Mouse (Mus musculus): ENCODE results near the gene Tollip.

Tollip gene

DNA sequence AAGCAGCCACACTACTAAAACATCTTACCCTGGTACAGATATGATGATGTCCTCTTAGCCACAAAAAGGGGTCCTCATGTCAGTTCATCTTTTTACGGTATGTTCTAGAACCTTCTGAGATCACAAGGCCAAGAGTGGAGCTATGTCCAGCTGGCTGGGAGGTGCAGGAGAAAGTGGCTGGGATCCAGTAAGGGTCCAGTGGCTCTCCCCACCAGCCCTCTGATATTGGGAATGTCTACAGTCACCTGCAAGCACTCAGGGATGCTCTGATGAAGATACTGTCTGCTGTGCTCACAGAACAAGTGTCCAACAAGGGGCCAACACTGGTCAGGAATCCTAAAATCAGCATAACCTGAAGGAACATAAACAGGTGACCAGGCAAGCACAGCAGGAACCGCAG, at the start of gene Tollip:
TSS of gene Tollip (minus strand) at position 101 of the 400 bp plus-strand sequence.
- DNase-seq (ENCODE audit: low read depth, low spot score) = no peak

DNA sequence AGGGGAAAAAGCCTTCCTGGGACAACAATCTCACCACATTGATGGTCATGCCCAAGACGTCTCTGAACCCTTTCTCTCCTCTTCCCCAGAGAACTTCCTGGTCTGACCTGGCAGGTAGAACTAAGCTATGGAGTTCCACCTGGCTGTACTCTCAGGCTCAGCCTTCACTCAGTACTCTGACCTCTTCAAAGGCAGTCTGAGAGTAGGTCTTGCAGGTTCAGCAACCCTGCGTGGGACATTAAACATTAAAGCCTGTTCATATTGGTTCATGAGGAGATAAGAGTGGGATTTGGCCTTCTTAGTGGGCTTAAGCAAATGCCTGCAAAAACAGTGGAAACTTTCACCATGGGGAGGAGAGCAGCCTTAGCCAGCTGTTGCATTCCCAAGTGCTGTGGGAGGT, 48.0 kb upstream of the Tollip start:
- DNase-seq (ENCODE audit: low read depth, low spot score) = no peak

- no peak for DNase-seq (ENCODE audit: low read depth, low spot score)
Measured at GRCm38 (mm10) chr7:141962521-141962920, 44.2 kb upstream of the Tollip start.

DNA sequence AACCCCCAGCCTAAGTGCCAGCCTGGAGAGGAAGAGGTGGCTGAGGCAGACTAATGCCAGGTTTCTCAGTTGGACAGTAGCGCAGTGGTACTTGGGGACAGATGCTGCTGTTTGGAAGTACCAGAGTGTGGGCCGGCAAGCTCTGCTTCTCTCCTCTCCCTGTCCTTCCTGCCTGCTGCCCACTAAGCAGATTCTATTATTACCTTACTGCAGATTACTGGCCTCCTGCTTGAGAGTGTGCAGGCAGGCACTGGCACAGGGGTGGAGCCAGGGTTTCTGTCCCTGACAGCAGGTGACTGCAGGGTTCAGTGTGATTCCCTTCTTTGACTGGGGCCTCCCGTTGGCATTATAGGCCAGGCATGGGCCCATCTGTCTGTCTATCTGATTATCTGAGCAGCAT, 43.2 kb upstream of the Tollip start:
- no peak for DNase-seq (ENCODE audit: low read depth, low spot score)

DNA sequence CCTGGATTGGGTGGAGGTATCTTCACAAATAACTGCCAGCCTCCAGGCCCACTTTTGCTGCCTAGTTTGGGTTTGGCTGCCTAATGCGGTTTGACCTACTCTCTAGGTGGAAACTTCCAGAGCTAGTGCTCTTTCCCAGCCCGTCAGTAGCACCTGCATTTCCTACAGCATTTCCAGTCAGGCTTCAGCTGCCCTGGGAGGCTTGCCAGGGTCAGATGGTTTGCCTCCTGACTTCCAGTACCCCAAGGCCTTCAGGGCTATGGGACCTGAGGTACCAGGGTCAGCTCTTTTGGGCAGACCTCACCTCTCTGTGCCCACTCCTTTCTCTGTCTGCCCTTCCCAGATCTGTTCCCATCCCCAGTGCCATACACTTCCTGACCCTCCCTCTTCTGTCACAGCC, 42.6 kb upstream of the Tollip start:
- no peak for DNase-seq (ENCODE audit: low read depth, low spot score)

DNA sequence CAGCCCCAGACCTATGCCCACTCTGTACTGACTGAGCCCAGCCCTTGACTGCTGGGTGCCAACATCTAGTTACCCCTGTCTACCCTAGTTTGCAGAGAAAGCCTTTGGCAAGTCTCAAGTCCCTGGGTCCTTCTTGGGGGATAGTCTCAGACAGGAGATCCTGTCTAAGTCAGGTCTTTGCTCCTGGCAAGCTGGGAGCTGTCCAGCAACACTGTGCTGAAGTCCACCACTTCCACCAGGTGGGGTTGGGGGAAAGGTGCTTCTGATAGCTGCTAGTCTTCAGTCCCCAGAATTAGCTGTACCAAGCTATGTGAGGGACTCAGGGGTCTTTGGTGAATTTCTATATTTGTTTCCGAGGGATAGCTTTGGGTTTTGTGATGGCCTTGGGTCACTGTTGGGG, 40.8 kb upstream of the Tollip start:
- DNase-seq (ENCODE audit: low read depth, low spot score) = no peak

- no peak for DNase-seq (ENCODE audit: low read depth, low spot score)
Measured at GRCm38 (mm10) chr7:141958211-141958610, 39.9 kb upstream of the Tollip start.

GRCm38 (mm10) chr7:141957524-141958051, 39.3 kb upstream of the Tollip start:
- no peak for DNase-seq (ENCODE audit: low read depth, low spot score)

DNA sequence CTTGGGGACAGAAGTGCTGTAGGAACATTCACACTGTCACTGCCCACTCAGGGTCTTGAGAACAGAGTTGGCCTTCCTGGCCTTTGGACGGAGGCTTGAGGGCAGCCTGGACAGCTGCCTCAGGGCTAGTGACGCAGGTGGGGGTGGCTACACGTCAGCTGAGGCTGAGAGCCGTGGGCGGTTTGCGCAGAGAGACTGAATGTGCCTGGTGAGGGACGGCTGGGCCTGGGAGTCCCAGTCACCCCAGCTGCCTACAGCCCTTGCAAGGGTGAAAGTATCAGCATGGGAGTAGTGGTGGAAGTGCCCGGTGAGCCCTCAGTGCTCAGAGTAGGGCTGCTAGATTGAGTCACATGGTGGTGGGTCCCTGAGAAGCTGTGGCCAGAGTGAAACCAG, 37.9 kb upstream of the Tollip start:
- no peak for DNase-seq (ENCODE audit: low read depth, low spot score)

- no peak for DNase-seq (ENCODE audit: low read depth, low spot score)
Measured at GRCm38 (mm10) chr7:141955565-141956173, 37.4 kb upstream of the Tollip start.

DNA sequence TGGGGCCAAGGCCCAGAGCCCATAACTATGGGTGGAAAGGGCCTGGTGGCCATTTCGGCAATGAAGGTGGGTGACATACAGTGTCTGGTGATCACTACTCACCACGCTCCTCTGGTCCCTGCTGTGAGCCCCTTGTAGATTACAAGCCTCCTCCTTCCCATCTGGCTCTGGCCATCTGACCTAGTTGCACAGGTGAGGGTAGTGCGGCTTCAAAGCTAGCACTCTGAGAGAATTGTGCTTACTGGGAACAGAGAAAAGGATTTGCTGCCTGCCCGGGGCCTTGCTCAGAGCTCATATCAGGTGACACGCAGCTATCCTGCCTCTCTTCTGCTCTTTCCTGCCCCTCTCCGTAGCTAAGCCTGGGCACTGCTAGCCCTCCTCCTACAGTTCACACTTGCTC, 35.3 kb upstream of the Tollip start:
- no peak for DNase-seq (ENCODE audit: low read depth, low spot score)

DNA sequence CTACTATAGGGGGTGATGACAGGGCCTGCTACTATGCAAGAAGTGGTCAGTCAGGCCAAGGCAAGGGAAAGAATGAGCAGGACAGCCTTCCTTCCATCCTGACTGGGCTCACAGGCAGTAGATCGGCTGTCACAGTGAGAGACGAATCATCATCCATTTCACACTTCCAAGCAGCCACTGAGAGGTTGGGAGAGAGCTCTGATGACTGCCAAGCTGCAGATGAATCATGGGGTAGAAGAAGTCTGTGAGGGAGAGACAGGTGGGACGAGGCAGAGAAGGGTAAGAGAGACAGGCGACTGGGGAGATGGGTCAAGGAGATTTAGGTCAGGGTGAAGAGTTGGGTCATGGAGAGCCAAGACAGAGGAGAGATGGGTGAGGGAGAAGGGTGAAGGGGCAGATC, 34.6 kb upstream of the Tollip start:
- DNase-seq (ENCODE audit: low read depth, low spot score) = no peak

- no peak for DNase-seq (ENCODE audit: low read depth, low spot score)
Measured at GRCm38 (mm10) chr7:141951821-141952220, 33.5 kb upstream of the Tollip start.

DNA sequence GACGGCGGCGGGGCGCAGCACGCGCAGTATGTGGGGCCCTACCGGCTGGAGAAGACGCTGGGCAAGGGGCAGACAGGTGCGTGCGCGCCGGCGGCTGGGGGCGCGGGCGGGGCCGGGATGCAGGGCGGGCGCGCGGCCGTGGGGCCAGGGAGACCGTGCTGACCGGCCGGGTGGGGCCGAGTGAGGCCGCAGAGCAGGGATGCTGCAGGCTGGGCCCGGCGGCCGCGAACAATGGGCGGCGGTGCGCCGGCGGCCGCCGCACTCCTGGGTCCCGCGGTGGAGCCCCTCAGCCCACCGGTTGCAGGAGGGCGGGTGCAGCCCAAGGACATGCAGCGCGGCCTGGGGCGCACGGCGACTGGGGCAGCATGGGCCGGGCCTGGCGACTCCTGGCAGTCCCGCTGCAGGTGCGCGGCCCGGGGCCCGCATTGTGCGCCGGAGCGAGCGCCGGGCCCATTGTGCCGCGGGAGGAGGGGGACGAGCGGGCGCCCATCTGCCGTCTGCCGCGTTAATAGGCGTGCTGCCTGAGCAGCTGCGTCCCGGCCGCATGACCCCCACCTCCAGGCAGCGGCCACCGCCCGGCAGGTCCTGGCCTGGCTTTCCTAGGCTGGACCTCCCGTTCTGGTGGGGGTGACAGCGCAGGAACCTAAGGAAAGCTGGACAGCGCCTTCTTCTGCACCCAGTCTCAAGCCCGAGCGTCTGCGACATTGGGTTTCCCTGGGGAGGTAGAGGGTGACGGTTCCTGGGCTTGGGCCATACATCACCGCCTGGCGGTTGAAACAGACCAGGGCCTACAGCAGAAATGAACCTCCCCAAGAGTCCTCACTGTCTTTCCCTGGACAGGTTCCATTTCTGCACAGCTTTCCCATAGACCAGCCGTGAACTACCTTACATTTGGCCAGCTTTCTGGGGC, 32.1 kb upstream of the Tollip start:
- no peak for DNase-seq (ENCODE audit: low read depth, low spot score)

- no peak for DNase-seq (ENCODE audit: low read depth, low spot score)
Measured at GRCm38 (mm10) chr7:141949799-141950103, 31.4 kb upstream of the Tollip start.

DNA sequence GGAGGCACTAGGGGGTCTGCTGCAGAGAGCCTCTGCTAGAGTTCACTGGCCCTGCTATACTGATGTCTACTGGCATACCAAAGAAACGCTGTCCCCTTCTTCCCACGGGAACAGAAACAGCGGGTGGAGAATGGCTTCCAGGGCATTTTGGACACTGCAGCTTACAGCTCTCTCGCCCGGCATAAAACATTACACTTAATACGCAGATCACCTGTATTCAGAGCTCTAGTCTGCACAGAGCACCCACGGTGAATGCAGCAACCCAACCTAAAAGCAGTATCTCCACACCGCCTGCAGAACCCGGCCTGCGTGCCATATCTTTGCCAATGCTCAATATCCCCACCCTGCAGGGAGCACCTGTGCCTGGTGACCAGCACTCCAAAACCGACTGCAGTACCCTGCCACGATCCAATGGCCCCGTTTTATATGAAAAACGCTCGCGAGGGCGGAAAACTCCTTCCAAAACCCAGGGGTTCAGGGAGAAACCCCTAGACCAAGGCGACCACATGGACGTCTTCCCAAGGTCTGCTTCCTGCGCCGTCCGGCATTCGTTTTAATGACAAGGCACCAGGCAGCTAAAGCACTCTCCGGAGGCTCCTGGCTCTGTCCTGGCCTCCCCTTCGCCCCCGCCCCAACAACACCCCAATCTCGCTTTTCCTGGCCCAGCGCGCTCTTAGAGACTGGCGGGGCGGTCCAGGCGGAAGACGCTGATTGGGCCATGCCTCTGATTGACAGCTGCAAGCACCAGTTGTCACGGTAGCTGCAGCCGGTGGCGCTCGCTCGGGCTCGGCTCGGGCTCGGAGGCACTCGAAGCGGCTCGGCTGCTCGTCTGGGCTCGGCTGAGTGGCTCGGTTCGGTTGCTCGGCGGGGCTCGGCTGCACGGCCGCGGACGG, 30.8 kb upstream of the Tollip start, which contains the start of gene Brsk2:
TSS of gene Brsk2 (plus strand) at position 846 of the 893 bp plus-strand sequence.
- peak; percentile 76 for DNase-seq (ENCODE audit: low read depth, low spot score)

DNA sequence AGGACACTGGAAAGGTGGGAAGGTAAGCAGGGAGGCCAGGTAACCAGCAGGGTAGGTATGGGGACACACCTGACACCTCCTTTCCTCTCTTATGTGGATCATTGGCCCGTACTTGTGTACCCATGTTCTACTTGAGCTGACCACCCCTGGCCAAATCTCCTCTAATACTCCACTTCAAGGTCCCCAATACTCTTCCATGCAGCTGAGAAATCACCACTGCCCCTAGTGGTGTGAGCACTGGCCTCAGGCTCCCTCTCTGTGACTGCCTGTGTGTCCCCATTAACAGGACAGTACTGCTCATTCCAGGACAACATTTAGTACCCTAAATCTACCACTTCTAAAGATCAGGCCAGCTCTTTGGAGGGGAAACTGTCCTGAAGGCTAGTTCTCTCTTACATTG, 29.7 kb upstream of the Tollip start:
- DNase-seq (ENCODE audit: low read depth, low spot score) = no peak

- no peak for DNase-seq (ENCODE audit: low read depth, low spot score)
Measured at GRCm38 (mm10) chr7:141947512-141947911, 29.2 kb upstream of the Tollip start.

DNA sequence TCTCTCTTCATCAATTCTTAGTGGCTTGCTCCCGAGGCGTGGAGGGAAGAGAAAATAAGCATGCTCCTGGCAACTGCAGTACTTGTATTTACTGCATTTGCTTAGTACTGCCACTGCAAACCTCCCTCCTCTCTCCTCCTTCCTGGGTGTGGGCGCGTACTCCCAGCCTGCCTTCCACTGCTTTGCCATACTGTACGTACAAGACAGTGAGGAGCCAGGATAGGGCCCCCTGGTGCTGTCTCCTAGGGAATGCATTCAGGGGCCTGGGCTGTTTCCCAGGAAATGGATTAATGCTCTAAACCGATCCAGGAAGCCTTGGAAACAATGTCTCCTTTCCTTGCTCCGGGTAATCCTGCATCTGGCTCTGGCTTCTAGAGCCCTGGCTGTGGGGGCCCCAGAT, 27.6 kb upstream of the Tollip start:
- DNase-seq (ENCODE audit: low read depth, low spot score) = no peak

DNA sequence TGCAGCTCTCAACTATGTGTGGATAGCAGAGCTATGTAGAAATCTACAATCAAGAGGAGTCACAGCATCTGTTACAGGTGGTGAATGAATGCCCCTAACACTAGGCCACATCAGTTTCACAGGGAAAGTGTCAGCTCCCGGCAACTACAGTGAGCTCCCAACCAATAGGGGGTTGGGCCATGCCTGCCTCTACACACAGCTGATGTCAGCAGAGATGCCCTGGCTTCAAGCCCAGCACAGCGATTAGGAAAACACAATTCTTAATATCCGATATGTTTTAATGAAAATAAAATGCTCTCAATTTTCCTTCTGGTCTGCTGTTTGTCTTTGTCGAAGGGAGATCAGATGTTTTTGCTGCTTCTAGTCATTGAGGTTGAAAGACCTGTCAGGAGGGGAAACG, 25.1 kb upstream of the Tollip start:
- DNase-seq (ENCODE audit: low read depth, low spot score) = no peak

GRCm38 (mm10) chr7:141934951-141935350, 16.6 kb upstream of the Tollip start:
- DNase-seq (ENCODE audit: low read depth, low spot score) = no peak
